Mouse (Mus musculus) neural tube, embryonic 14.5 days (tissue): ENCODE results near the gene Scube2. TPM values are rescaled to one million over a fixed set of nuclear protein-coding genes. Genes with fewer than 3 reads are reported as not detected.

Experiments used
- ATAC-seq: fragments of 200-750 bp; cut with Nextera tagmentation; 2 replicates; pipeline ENCODE4 v1.8.0; 2017; ENCODE audit warnings: low read depth, mild to moderate bottlenecking, moderate TSS enrichment, moderate library complexity
- H3K27ac ChIP-seq: fragments of 300-500 bp; sonication (generic); 2 replicates; pipeline ENCODE4 v1.5.1; 2014; ENCODE audit warnings: low read depth, mild to moderate bottlenecking, control low read depth, low read length, moderate library complexity, mixed read lengths
- H3K27me3 ChIP-seq: fragments of 300-500 bp; sonication (generic); 2 replicates; pipeline ENCODE4 v1.6.1; 2014; ENCODE audit warnings: low read length; ENCODE audit not compliant: control insufficient read depth, insufficient read depth
- H3K36me3 ChIP-seq: fragments of 300-500 bp; sonication (generic); 2 replicates; pipeline ENCODE4 v1.6.1; 2014; ENCODE audit warnings: low read length, mixed read lengths; ENCODE audit not compliant: control insufficient read depth, insufficient read depth
- H3K4me1 ChIP-seq: fragments of 300-500 bp; sonication (generic); 2 replicates; pipeline ENCODE4 v1.6.1; 2014; ENCODE audit warnings: low read length; ENCODE audit not compliant: control insufficient read depth, insufficient read depth
- H3K4me2 ChIP-seq: fragments of 300-500 bp; sonication (generic); 2 replicates; pipeline ENCODE4 v1.6.1; 2014; ENCODE audit warnings: mild to moderate bottlenecking, low read depth, low read length, control low read depth
- H3K4me3 ChIP-seq: fragments of 300-500 bp; sonication (generic); 2 replicates; pipeline ENCODE4 v1.5.1; 2014; ENCODE audit warnings: low read depth, low read length, control low read depth, mixed read lengths
- H3K9ac ChIP-seq: fragments of 300-500 bp; sonication (generic); replicated peaks from 2 replicates; pipeline ENCODE4 v1.6.1; 2014; ENCODE audit warnings: low read depth, mild to moderate bottlenecking, control low read depth, low read length, mixed read lengths
- H3K9me3 ChIP-seq: fragments of 300-500 bp; sonication (generic); 2 replicates; pipeline ENCODE4 v1.6.1; 2016; ENCODE audit warnings: low read length; ENCODE audit not compliant: control insufficient read depth
- WGBS: fragments of 180-500 bp; shearing (Covaris S2); extraction: QIAGEN DNeasy Blood & Tissue Kit; methylation state at CpG from one replicate; pipeline ENCODE4 v1.1.7; 2014; 5-methylcytosine and 5-hydroxymethylcytosine counted together
- polyA plus RNA-seq: library from polyadenylated mRNA; unstranded; fragments of >200 nt; fragmentation: Nextera tagmentation; extraction: Ambion mirVana; gene quantifications from 2 replicates; pipeline ENCODE4 v1.2.1, GENCODE M21; 2014

The Scube2 gene
- polyA plus RNA-seq, 1 experiment from 2014 or later: 3.3 TPM

GRCm38 (mm10) chr7:109866643-109867042 is 1.2 kb upstream of the Scube2 start:
- 0 out of 2 replicates have a peak, but pooled peaks have one; percentile 10 for ATAC-seq
- no peaks in the 10 kb centered on the region for H3K9me3 ChIP-seq

DNA sequence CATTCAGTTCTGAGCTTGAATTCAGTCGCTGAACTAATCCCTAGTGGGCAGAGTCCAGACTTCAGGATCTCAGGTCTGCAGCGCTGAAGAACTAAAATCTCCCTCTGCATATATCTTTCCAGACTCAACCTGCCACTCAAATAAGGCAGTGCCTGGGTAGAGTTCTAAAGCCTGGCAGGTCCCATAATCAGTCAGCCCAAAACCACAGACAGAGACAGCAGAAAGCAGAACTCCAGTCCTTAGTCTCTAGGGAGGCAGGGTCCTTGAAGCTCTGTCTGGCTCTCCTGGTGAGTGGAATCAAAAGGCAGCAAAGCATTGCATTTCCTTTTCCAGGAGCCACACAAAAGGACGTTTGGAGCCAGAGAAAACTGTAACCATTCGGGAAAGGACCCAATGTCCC is 1.9 kb downstream of the Scube2 start:
- Histone ChIP-seq H3K9ac (no peak overlapping the region), H3K4me2 (no peak overlapping the region), H3K27ac (no peak overlapping the region), H3K36me3 (no peaks in the 10 kb centered on the region), H3K4me3 (no peak overlapping the region), H3K9me3 (no peaks in the 10 kb centered on the region), H3K4me1 (peaks cover 8% of the 10 kb centered on the region), H3K27me3 (no peaks in the 10 kb centered on the region)
- 11% methylated on average over 4 of the region's 4 CpGs for WGBS
- no peak for ATAC-seq

More at GRCm38 (mm10) chr7:109866643-109867042, 1.2 kb upstream of the Scube2 start:
- Histone ChIP-seq H3K4me3 (no peak overlapping the region), H3K27me3 (no peaks in the 10 kb centered on the region), H3K36me3 (no peaks in the 10 kb centered on the region), H3K4me1 (peaks cover 8% of the 10 kb centered on the region), H3K9ac (no peak overlapping the region), H3K27ac (no peak overlapping the region), H3K4me2 (no peak overlapping the region)
- 12% methylated on average over 3 of the region's 3 CpGs for WGBS

DNA sequence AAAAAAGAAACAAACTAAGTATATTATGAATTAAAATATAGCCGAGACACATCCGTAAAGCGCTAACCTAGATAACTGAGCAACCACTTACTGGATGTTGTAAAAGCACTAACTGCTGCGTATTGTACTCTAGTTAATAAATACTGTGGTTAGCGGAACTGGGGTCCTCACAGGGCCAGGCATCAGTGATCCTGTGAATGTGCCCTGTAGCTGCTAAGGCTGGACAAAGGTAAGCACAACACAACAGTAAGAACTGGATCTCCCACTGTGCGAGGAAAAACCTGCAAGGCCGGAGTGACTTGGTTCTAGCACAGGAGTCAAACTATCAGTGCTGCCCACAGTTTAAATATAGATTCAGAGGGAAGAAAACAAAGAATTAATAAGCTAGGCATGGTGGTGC is 5.3 kb downstream of the Scube2 start:
- no peak for ATAC-seq
- WGBS: 80% methylated on average over 7 of the region's 7 CpGs

GRCm38 (mm10) chr7:109859354-109859753 is 6.1 kb downstream of the Scube2 start:
- Histone ChIP-seq H3K27ac (no peak overlapping the region), H3K9ac (no peak overlapping the region), H3K27me3 (no peaks in the 10 kb centered on the region), H3K4me1 (no peaks in the 10 kb centered on the region; the same call in 1 of the 2 replicates), H3K4me3 (no peak overlapping the region), H3K9me3 (no peaks in the 10 kb centered on the region), H3K4me2 (no peak overlapping the region), H3K36me3 (no peaks in the 10 kb centered on the region)
- ATAC-seq: no peak
- 72% methylated on average over 6 of the region's 6 CpGs for WGBS

More for the DNA sequence above, 5.3 kb downstream of the Scube2 start:
- Histone ChIP-seq H3K4me1 (peaks cover 3% of the 10 kb centered on the region), H3K4me2 (no peak overlapping the region), H3K27me3 (no peaks in the 10 kb centered on the region), H3K36me3 (no peaks in the 10 kb centered on the region), H3K9me3 (no peaks in the 10 kb centered on the region), H3K9ac (no peak overlapping the region), H3K4me3 (no peak overlapping the region), H3K27ac (no peak overlapping the region)

GRCm38 (mm10) chr7:109852752-109853212 is 12.7 kb downstream of the Scube2 start:
- H3K9me3 ChIP-seq: no peaks in the 10 kb centered on the region
- H3K4me1 ChIP-seq: no peaks in the 10 kb centered on the region; the same call in 1 of the 2 replicates
- no peaks in the 10 kb centered on the region for H3K27me3 ChIP-seq
- H3K4me2 ChIP-seq: no peak overlapping the region
- 68% methylated on average over 7 of the region's 7 CpGs for WGBS
- no peak overlapping the region for H3K4me3 ChIP-seq
- H3K36me3 ChIP-seq: no peaks in the 10 kb centered on the region
- no peak overlapping the region for H3K9ac ChIP-seq
- H3K27ac ChIP-seq: no peak overlapping the region
- no peak; the same call in 1 of the 2 replicates for ATAC-seq

DNA sequence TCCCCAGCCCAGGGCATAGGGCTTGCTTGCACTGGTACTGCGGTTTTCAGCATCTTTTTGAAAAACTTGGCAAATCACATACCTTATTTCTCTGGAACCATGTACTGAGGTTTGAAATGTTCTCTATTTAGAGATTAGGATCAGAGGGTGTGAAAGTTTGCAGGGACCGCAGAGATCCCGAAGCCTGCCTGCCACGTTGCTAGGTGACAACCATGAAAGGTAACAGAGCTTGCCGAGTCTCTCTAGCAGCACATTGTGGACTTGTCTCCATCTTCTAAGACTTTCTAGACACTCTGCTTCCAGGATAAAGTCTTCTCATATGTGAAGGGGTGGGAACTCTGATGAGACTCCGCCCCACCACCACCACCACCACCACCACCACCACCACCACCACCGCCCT is 13.5 kb downstream of the Scube2 start:
- no peak overlapping the region for H3K4me3 ChIP-seq

DNA sequence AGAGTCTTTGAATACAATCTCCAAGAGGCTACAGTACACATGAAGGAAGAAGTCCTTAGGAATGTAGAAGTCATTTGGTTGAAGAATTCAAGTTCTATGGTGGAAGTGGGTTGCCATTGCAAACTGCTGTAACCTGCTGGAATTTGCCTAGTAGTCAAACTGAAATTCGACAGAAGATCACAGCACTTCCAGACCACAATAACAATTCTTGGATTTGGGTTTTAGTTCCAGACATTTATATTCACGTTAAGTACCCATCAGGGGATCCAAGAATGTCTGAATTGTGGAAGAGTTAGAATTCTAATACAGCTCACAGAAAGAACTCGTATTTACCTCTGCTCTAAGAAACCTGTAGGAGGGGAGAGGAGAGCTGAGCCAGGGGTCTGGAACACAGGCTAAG is 14.9 kb downstream of the Scube2 start:
- Histone ChIP-seq H3K27me3 (no peaks in the 10 kb centered on the region), H3K27ac (no peak overlapping the region), H3K9me3 (no peaks in the 10 kb centered on the region), H3K4me1 (no peaks in the 10 kb centered on the region; the same call in 1 of the 2 replicates), H3K36me3 (no peaks in the 10 kb centered on the region), H3K9ac (no peak overlapping the region), H3K4me3 (no peak overlapping the region), H3K4me2 (no peak overlapping the region)
- WGBS: 34% methylated on average over 3 of the region's 3 CpGs
- ATAC-seq: no peak

More for the DNA sequence above, 13.5 kb downstream of the Scube2 start:
- Histone ChIP-seq H3K27me3 (no peaks in the 10 kb centered on the region), H3K9ac (no peak overlapping the region), H3K36me3 (no peaks in the 10 kb centered on the region), H3K27ac (no peak overlapping the region), H3K9me3 (no peaks in the 10 kb centered on the region), H3K4me2 (no peak overlapping the region), H3K4me1 (no peaks in the 10 kb centered on the region; the same call in 1 of the 2 replicates)
- 82% methylated on average over 7 of the region's 7 CpGs for WGBS
- ATAC-seq: no peak

- Histone ChIP-seq H3K4me1 (no peaks in the 10 kb centered on the region; the same call in 1 of the 2 replicates), H3K27me3 (no peaks in the 10 kb centered on the region), H3K9ac (no peak overlapping the region), H3K4me2 (no peak overlapping the region), H3K9me3 (no peaks in the 10 kb centered on the region), H3K27ac (no peak overlapping the region), H3K36me3 (no peaks in the 10 kb centered on the region), H3K4me3 (no peak overlapping the region)
- ATAC-seq: no peak
- WGBS: 17% methylated on average over 8 of the region's 8 CpGs
Observed at GRCm38 (mm10) chr7:109849750-109850434, 15.6 kb downstream of the Scube2 start.

- Histone ChIP-seq H3K4me2 (no peak overlapping the region), H3K36me3 (no peaks in the 10 kb centered on the region), H3K9ac (no peak overlapping the region), H3K27me3 (no peaks in the 10 kb centered on the region), H3K4me3 (no peak overlapping the region), H3K9me3 (no peaks in the 10 kb centered on the region), H3K27ac (no peak overlapping the region), H3K4me1 (no peaks in the 10 kb centered on the region; the same call in 1 of the 2 replicates)
- WGBS: 38% methylated on average over 11 of the region's 11 CpGs
- no peak for ATAC-seq
Observed at GRCm38 (mm10) chr7:109848867-109849733, 16.4 kb downstream of the Scube2 start.
